Mouse (Mus musculus) lung, postnatal 36 days (tissue): ENCODE measurements at regions not wholly inside any gene's neighbourhood (a gene's known extent, or its start where the extent isn't known, plus 50 kb on each side); places are given as distances from the start of the nearest gene placed in this dataset.

Source experiments
- DNase-seq: peaks from one replicate; pipeline ENCODE4 v3.0.0; 2022; ENCODE audit warnings: mixed read lengths

DNA sequence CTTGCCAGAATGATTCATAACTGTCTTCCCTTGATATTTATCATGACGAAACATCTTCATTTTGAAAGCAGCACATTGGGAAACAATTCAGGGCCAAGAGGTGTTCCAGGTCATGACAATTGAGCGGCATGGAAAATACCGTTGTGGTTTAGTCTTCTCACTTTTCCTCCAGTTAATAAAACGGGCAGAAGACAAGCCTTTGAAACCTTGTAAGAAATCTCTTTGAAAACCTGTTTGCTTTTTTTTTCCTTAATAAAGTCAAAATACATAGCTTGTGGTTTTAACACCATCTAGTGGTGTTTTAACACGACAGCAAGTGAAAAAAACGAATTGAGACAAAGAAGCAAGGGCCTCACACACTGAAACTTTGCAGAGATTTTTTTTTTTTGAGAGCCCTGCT lies 1389.0 kb upstream of the Acvr2a start:
- no peak for DNase-seq

DNA sequence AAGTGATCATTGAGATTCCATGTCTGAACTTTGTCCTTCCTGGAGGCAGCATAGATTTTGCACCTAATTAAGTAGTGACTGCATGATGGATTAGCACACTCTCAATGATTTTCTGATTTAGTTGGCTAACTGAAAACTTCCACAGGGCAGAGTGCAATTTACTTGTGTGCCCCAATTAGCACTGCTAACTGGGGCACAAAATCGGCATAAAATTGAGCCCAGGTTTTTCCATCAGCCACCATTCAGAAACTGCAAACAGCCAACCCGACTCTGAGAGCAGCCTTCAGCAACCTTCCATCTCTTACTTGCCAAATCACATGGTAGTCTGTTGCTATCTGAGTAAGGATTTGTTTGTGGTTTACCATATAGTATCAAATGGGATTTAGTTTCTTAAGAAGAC lies 1384.1 kb upstream of the Acvr2a start:
- DNase-seq: no peak

DNA sequence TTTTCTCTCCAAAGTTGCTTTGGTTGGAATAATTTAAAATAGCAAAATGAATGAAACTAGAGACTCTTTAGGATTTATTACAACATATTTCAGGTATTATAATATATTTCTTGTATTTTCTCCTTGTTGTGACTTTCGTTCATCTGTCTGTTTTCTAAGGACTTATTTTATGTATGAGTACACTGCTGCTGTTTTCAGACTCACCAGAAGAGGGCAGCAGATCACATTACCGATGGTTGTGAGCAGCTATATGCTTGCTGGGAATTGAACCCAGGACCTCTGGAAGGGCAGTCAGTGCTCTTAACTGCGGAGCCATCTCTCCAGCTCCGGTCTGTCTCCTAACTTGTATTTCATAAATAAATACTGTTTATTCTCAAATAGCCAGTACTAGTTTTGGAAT lies 1347.9 kb upstream of the Acvr2a start:
- DNase-seq: peak; percentile 6

DNA sequence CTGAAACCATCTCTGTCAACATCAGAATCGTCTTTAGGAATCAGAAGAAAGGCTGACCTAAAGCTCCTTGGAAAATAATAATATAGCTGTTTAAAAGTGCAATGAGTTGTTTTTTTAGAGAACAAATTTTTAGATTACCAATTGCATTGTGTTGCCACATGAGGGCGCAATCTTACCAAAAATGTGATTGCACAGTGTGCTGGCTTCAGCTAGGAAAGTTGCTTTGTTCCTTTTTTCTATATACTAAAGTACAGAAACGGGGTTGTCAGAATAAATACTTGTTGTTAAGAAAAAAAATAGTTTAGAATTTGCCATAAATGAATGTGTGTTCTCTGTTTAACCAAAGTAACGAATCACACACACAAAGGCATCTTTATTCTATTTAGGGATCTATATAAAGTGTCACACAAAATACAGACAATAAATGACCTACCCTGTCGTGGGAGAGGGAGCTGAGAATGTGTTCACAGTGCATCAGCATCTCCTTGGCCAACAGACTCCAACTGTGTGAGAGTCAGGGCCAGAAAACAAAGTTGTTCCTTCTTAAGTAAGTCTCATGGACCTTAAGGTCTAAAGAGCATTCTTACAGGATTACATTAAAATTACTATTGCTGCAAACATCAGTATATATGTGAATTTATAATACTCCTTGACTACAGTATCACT lies 1321.9 kb upstream of the Acvr2a start:
- DNase-seq: peak; percentile 5
